Mouse (Mus musculus) C2C12 (cell line): ENCODE measurements around the gene Apaf1.

Experiments
- MAX ChIP-seq: IDR thresholded peaks from one replicate; pipeline ENCODE4 v1.6.1; 2011; ENCODE audit warnings: mild to moderate bottlenecking, control low read depth
- MYOG ChIP-seq: IDR thresholded peaks from one replicate; pipeline ENCODE4 v1.6.1; 2011; ENCODE audit not compliant: control insufficient read depth, insufficient read length; ENCODE audit errors: extremely low read depth

DNA sequence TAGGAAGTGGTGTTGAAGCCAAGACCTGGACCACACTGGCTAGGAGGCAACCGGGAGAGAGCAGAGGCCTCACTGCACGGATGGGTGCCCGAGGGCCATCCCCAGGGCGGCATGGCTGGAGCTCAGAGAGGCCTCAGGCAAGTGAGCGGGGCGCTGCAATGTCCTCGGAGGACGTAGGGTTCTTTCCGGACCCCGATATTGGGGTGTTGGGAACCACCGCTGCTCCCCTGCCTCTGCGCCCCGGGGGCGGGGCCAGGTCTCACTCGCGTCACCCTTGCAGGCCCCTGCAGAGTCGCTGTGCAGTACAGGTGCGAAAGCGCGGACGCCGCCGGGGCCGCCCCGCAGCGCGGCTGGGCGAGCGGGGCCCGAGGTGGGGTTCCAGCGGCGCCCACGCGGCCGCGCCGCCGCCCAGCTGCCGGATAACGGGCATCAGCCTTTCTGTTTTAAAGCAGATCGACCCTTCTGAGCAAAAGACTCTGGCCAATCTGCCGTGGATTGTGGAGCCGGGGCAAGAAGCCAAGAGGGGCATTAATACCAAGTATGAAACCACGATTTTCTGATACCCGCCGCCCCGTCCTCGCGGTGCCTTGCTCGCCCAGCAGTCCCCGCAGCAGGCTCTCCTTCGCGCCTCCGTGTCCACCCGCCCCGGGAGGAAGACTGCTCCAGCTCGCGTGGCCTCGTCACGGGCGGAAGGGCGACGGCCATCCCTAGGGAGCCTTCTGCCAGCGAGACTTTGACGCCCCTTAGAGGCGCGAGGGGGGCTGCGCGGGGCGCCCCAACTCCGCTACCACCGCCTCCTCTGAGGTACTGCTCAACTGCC lies 113.0 kb downstream of the Apaf1 start:
- TF ChIP-seq MAX: no peak
- TF ChIP-seq MYOG: no peak
